Mouse (Mus musculus) kidney, adult 2 months (tissue): ENCODE data around the gene Dido1.

Experiments used
- CTCF ChIP-seq: fragments of 200-500 bp; conservative IDR thresholded peaks from 2 replicates; pipeline ENCODE4 v1.5.1; 2011; ENCODE audit warnings: low read depth, mild to moderate bottlenecking, control low read depth, low read length, moderate library complexity, mixed read lengths; ENCODE audit not compliant: insufficient read depth, insufficient read length
- POLR2A ChIP-seq: fragments of 200-500 bp; IDR thresholded peaks from one replicate; pipeline ENCODE4 v1.6.1; 2011; ENCODE audit warnings: low read depth, low read length, control low read depth

DNA sequence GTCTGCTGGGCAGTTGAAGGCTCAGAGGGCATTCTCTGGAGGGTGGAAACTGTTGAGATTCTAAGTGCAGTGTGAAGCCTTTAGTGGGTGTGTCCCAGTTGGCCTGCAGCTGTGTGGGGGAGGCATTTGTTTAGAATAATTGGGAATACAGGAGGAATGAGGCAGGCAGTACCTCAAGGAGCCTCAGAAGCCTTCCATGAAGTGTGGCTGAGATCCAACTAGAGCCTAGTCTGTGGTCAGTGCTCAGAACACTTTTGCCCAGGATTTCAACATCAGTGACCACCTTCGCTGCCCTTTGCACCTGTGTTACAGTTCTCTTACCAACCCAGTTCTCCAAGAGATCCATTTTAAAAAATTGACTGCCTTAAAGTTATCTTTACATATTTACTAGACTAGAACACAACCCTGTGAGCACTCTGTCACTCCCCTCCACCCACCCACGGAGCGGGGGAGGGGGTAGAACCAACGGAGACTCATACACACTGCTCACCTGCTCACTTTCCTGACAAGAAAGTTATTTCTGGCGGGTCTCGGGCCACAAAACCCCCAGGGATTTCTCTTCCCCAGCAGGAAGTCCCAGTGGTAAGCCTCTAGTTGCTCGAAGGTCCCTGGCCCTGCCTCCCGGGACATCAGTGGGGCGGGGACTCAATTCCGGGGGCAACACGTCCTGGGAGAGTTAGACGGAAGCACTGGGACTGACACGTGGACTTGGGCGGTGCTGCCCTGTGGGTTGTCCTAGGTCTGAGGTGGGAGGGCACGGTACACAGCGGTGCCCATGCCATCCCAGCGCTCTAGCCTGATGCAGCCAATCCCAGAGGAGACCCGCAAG, 15.0 kb upstream of the Dido1 start, which contains the start of gene Slc17a9:
- TF ChIP-seq CTCF (no peak), POLR2A (no peak)
